Mouse (Mus musculus): ENCODE data around the gene Lmbr1l.
"Not testable (repeated sequence)": the region's sequence is repeated elsewhere in the genome, so short reads cannot be mapped to it uniquely, and the experiment has no call there.

DNA sequence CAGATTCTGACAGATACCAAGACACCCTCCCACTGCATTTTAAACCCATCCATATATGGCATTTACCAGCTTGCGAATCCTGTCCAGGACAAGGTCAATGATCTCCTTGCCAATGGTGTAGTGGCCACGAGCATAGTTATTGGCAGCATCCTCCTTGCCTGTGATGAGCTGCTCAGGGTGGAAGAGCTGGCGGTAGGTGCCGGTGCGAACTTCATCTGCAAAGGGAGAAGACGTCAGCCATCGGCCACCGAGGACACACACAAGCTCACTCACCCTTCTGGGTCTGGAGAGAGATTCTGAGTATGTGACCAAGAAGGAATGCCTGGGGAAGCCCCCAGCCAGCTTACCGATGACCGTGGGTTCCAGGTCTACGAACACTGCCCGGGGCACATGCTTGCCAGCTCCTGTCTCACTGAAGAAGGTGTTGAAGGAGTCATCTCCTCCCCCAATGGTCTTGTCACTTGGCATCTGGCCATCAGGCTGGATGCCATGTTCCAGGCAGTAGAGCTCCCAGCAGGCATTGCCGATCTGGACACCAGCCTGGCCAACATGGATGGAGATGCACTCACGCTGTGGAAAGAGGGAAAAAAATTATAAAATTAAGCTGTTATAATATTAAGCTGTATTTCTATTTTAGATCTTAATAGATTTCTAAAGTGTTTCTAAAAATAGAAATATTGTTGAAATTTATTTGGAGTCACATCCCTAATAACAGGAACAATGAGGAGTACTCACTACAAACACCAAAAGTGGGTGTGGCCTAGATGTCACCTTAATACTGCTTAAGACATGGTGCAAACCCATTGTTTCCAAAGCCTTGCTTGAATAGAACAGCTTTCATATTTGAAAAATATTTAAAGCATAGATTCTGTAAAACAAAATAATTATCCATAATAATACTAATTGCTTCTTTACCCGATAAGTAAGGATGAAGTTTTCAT lies 33.4 kb upstream of the Lmbr1l start:
- not testable (repeated sequence) for TF ChIP-seq CTCF (IDR thresholded peaks at IDR 0.05; ENCODE audit: control insufficient read depth, insufficient read depth, insufficient replicate concordance, low read depth, low read length); POLR2A (IDR thresholded peaks at IDR 0.05; ENCODE audit: control insufficient read depth, low read depth, low read length)

Measured in testis, adult 2 months (tissue).